Mouse (Mus musculus) liver, embryonic 14.5 days (tissue): ENCODE measurements around the gene Gm1043.

Source experiments
- CTCF ChIP-seq: IDR thresholded peaks from 2 replicates; pipeline ENCODE4 v1.5.1; 2016; ENCODE audit warnings: antibody characterized with exemption, low read depth, control low read depth
- EP300 ChIP-seq: IDR thresholded peaks from 2 replicates; pipeline ENCODE4 v1.6.1; 2016; ENCODE audit warnings: antibody characterized with exemption, low read depth

- TF ChIP-seq CTCF = no peak
- TF ChIP-seq EP300 = no peak
Measured at GRCm38 (mm10) chr5:37097591-37097990, 12.4 kb downstream of the Gm1043 start.
